Mouse (Mus musculus) stomach, postnatal 0 days (tissue): ENCODE data around the gene Lbhd2. TPM values are rescaled to one million over a fixed set of nuclear protein-coding genes. Genes with fewer than 3 reads are reported as not detected.

Source experiments
- ATAC-seq: fragments of 200-750 bp; cut with Nextera tagmentation; 2 replicates; pipeline ENCODE4 v1.8.0; 2017; ENCODE audit not compliant: low FRiP score, low TSS enrichment
- DNase-seq: peaks from one replicate; pipeline ENCODE4 v3.0.0-alpha.2; 2016; ENCODE audit warnings: low spot score
- H3K27ac ChIP-seq: fragments of 300-500 bp; sonication (generic); replicated peaks from 2 replicates; pipeline ENCODE4 v1.5.1; 2014; ENCODE audit warnings: mild to moderate bottlenecking, control low read depth
- H3K27me3 ChIP-seq: fragments of 300-500 bp; sonication (generic); 2 replicates; pipeline ENCODE4 v1.6.1; 2014; ENCODE audit warnings: low read length; ENCODE audit not compliant: control insufficient read depth, insufficient read depth
- H3K36me3 ChIP-seq: fragments of 300-500 bp; sonication (generic); 2 replicates; pipeline ENCODE4 v1.6.1; 2014; ENCODE audit warnings: low read length, mixed read lengths; ENCODE audit not compliant: control insufficient read depth, insufficient read depth
- H3K4me1 ChIP-seq: fragments of 300-500 bp; sonication (generic); replicated peaks from 2 replicates; pipeline ENCODE4 v1.6.1; 2014; ENCODE audit warnings: antibody characterized with exemption; ENCODE audit not compliant: control insufficient read depth, insufficient read depth
- H3K4me2 ChIP-seq: fragments of 300-500 bp; sonication (generic); replicated peaks from 2 replicates; pipeline ENCODE4 v1.6.1; 2014; ENCODE audit warnings: low read depth, mild to moderate bottlenecking, control low read depth, moderate library complexity
- H3K4me3 ChIP-seq: fragments of 300-500 bp; sonication (generic); 2 replicates; pipeline ENCODE4 v1.5.1; 2014; ENCODE audit warnings: low read depth, low read length, control low read depth
- H3K9ac ChIP-seq: fragments of 300-500 bp; sonication (generic); 2 replicates; pipeline ENCODE4 v1.6.1; 2014; ENCODE audit warnings: mild to moderate bottlenecking, low read length, control low read depth, mixed read lengths
- H3K9me3 ChIP-seq: fragments of 300-500 bp; sonication (generic); 2 replicates; pipeline ENCODE4 v1.6.1; 2016; ENCODE audit warnings: low read length; ENCODE audit not compliant: control insufficient read depth
- CTCF ChIP-seq: IDR thresholded peaks from 2 replicates; pipeline ENCODE4 v1.5.1; 2016; ENCODE audit warnings: antibody characterized with exemption, low read depth, mild to moderate bottlenecking, moderate library complexity
- EP300 ChIP-seq: optimal IDR thresholded peaks from 2 replicates; pipeline ENCODE3; 2016; ENCODE audit warnings: antibody characterized with exemption
- WGBS: fragments of 180-500 bp; shearing (Covaris S2); extraction: QIAGEN DNeasy Blood & Tissue Kit; methylation state at CpG from one replicate; pipeline ENCODE4 v1.1.7; 2014; 5-methylcytosine and 5-hydroxymethylcytosine counted together
- polyA plus RNA-seq: library from polyadenylated mRNA; unstranded; fragments of >200 nt; fragmentation: Nextera tagmentation; extraction: Ambion mirVana; gene quantifications from 2 replicates; pipeline ENCODE4 v1.2.1, GENCODE M21; 2015

Lbhd2 gene
- polyA plus RNA-seq, 1 experiment from 2014 or later, result 2.2 TPM

- ATAC-seq, result peak; percentile 97
- Histone ChIP-seq H3K9me3 (no peaks in the 10 kb centered on the region), H3K4me2 (peak within 1 kb of the TSS; percentile 73), H3K27ac (peak within 1 kb of the TSS; percentile 98), H3K4me3 (peak within 1 kb of the TSS; percentile 97), H3K27me3 (no peaks in the 10 kb centered on the region), H3K4me1 (no peaks in the 10 kb centered on the region; the same call in 1 of the 2 replicates), H3K9ac (peak within 1 kb of the TSS; percentile 97), H3K36me3 (no peaks in the 10 kb centered on the region)
- DNase-seq, result peak; percentile 94
- under 1% methylated on average over 82 of the region's 94 CpGs for WGBS
- TF ChIP-seq CTCF (no peak), EP300 (no peak)
These were observed 29.1 kb upstream of the Lbhd2 start, which contains the start of gene Cdc42bpb for GRCm38 (mm10) chr12:111377376-111377973. Gene Cdc42bpb (minus strand): TSS chr12:111377718.

GRCm38 (mm10) chr12:111377986-111378490 lies 28.6 kb upstream of the Lbhd2 start:
- peak; percentile 61 for DNase-seq
- H3K27ac ChIP-seq, result peak overlapping the region; percentile 98
- no peaks in the 10 kb centered on the region for H3K9me3 ChIP-seq
- peak overlapping the region; percentile 73 for H3K4me2 ChIP-seq
- H3K4me3 ChIP-seq, result peak overlapping the region; percentile 97
- under 1% methylated on average over 27 of the region's 32 CpGs for WGBS
- H3K4me1 ChIP-seq, result no peaks in the 10 kb centered on the region; the same call in 1 of the 2 replicates
- peak; percentile 46 for ATAC-seq
- no peaks in the 10 kb centered on the region for H3K27me3 ChIP-seq
- TF ChIP-seq CTCF (no peak), EP300 (no peak)
- H3K9ac ChIP-seq, result peak overlapping the region; percentile 97
- H3K36me3 ChIP-seq, result no peaks in the 10 kb centered on the region

GRCm38 (mm10) chr12:111378812-111379211 lies 27.8 kb upstream of the Lbhd2 start:
- no peaks in the 10 kb centered on the region for H3K27me3 ChIP-seq
- 0 out of 2 replicates have a peak overlapping the region, but pooled peaks have one; percentile 30 for H3K27ac ChIP-seq
- no peak overlapping the region for H3K9ac ChIP-seq
- ATAC-seq, result no peak
- no peaks in the 10 kb centered on the region for H3K36me3 ChIP-seq
- 69% methylated on average over 12 of the region's 12 CpGs for WGBS
- peak overlapping the region; percentile 73; the same call in 1 of the 2 replicates for H3K4me2 ChIP-seq
- DNase-seq, result no peak
- H3K4me1 ChIP-seq, result no peaks in the 10 kb centered on the region; the same call in 1 of the 2 replicates
- H3K4me3 ChIP-seq, result no peak overlapping the region
- no peaks in the 10 kb centered on the region for H3K9me3 ChIP-seq
- TF ChIP-seq CTCF (no peak), EP300 (no peak)

GRCm38 (mm10) chr12:111385883-111386641 lies 20.5 kb upstream of the Lbhd2 start:
- no peaks in the 10 kb centered on the region for H3K27me3 ChIP-seq
- no peak for TF ChIP-seq CTCF
- TF ChIP-seq EP300, result no peak
- H3K9ac ChIP-seq, result no peak overlapping the region
- no peaks in the 10 kb centered on the region for H3K36me3 ChIP-seq
- H3K9me3 ChIP-seq, result no peaks in the 10 kb centered on the region
- ATAC-seq (peak; percentile 58), DNase-seq (peak; percentile 45)
- H3K4me2 ChIP-seq, result no peak overlapping the region
- H3K27ac ChIP-seq, result peak overlapping the region; percentile 88
- no peak overlapping the region for H3K4me3 ChIP-seq
- peaks cover 7% of the 10 kb centered on the region for H3K4me1 ChIP-seq
- WGBS, result 67% methylated on average over 13 of the region's 13 CpGs

GRCm38 (mm10) chr12:111386642-111387120 lies 19.9 kb upstream of the Lbhd2 start:
- Histone ChIP-seq H3K9ac (no peak overlapping the region), H3K4me1 (peaks cover 7% of the 10 kb centered on the region), H3K27ac (peak overlapping the region; percentile 88), H3K9me3 (no peaks in the 10 kb centered on the region), H3K36me3 (no peaks in the 10 kb centered on the region), H3K4me3 (no peak overlapping the region), H3K27me3 (no peaks in the 10 kb centered on the region), H3K4me2 (0 out of 2 replicates have a peak overlapping the region, but pooled peaks have one; percentile 23)
- 16% methylated on average over 8 of the region's 8 CpGs for WGBS
- ATAC-seq (peak; percentile 92), DNase-seq (peak; percentile 76)
- no peak; the same call in 1 of the 2 replicates for TF ChIP-seq CTCF
- no peak for TF ChIP-seq EP300
